Mouse (Mus musculus) MEL (cell line): ENCODE data around the gene Mark2. TPM values are rescaled to one million over a fixed set of nuclear protein-coding genes. Genes with fewer than 3 reads are reported as not detected.

Source experiments
- DNase-seq: peaks from one replicate; pipeline ENCODE4 v3.0.0; 2011; ENCODE audit warnings: low read depth, low spot score
- H3K27ac ChIP-seq: 2 replicates; pipeline ENCODE4 v1.5.1; 2012; ENCODE audit warnings: low read depth, mild to moderate bottlenecking, control low read depth, low read length, moderate library complexity; ENCODE audit not compliant: control insufficient read depth
- H3K27me3 ChIP-seq, 2 experiments: fragments of 150-350 bp in 1 of 2; sonication (generic) in 1 of 2; 2 replicates each; pipeline ENCODE4 v1.6.1; 2012; ENCODE audit warnings: low read length in 2 of 2, mild to moderate bottlenecking in 2 of 2, improper control_type of control experiment in 1 of 2, moderate library complexity in 1 of 2; ENCODE audit not compliant: insufficient read depth in 2 of 2, control insufficient read depth in 1 of 2
- H3K36me3 ChIP-seq, 2 experiments: 2 replicates each; pipeline ENCODE4 v1.6.1; 2012 to 2014; ENCODE audit warnings: low read length in 2 of 2, improper control_type of control experiment in 1 of 2, inconsistent platforms in 1 of 2, mild to moderate bottlenecking in 1 of 2; ENCODE audit not compliant: insufficient read depth in 2 of 2, control insufficient read depth in 1 of 2
- H3K4me1 ChIP-seq, 2 experiments: fragments of 150-350 bp in 1 of 2; sonication (generic) in 1 of 2; 2 replicates each; pipeline ENCODE4 v1.6.1; 2012; ENCODE audit warnings: low read length in 2 of 2, improper control_type of control experiment in 1 of 2, mild to moderate bottlenecking in 1 of 2; ENCODE audit not compliant: insufficient read depth in 2 of 2, control insufficient read depth in 1 of 2
- H3K4me3 ChIP-seq, 2 experiments: fragments of 150-350 bp in 1 of 2; sonication (generic) in 1 of 2; 2 replicates each; pipeline ENCODE4 v1.5.1; 2012; ENCODE audit warnings: low read depth in 2 of 2, low read length in 2 of 2, mild to moderate bottlenecking in 2 of 2, moderate library complexity in 2 of 2, control low read depth in 1 of 2, improper control_type of control experiment in 1 of 2; ENCODE audit not compliant: control insufficient read depth in 1 of 2, insufficient read depth in 1 of 2
- H3K79me2 ChIP-seq: 2 replicates; pipeline ENCODE4 v1.6.1; 2012; ENCODE audit warnings: mild to moderate bottlenecking, low read length, moderate library complexity; ENCODE audit not compliant: control insufficient read depth, poor library complexity, insufficient read depth
- H3K9ac ChIP-seq: 2 replicates; pipeline ENCODE4 v1.6.1; 2012; ENCODE audit warnings: low read depth, mild to moderate bottlenecking, control low read depth, low read length, moderate library complexity; ENCODE audit not compliant: control insufficient read depth, poor library complexity, severe bottlenecking
- H3K9me3 ChIP-seq: fragments of 150-350 bp; sonication (generic); replicated peaks from 2 replicates; pipeline ENCODE4 v1.6.1; 2012; ENCODE audit warnings: mild to moderate bottlenecking, low read length, improper control_type of control experiment, moderate library complexity; ENCODE audit not compliant: insufficient read depth
- CTCF ChIP-seq, 3 experiments: IDR thresholded peaks in 2 of 3; conservative IDR thresholded peaks in 1 of 3; 2 replicates each; pipeline ENCODE4 v1.5.1; 2011 to 2012; ENCODE audit warnings: low read length in 3 of 3, low read depth in 2 of 3, mild to moderate bottlenecking in 2 of 3, improper control_type of control experiment in 1 of 3, inconsistent platforms in 1 of 3, mixed read lengths in 1 of 3, moderate library complexity in 1 of 3; ENCODE audit not compliant: control insufficient read depth in 1 of 3, insufficient read depth in 1 of 3, poor library complexity in 1 of 3, severe bottlenecking in 1 of 3
- E2F4 ChIP-seq: IDR thresholded peaks from 2 replicates; pipeline ENCODE4 v1.6.1; 2011; ENCODE audit warnings: low read depth, low read length, improper control_type of control experiment, borderline replicate concordance
- ELF1 ChIP-seq: IDR thresholded peaks from 2 replicates; pipeline ENCODE4 v1.6.1; 2014; ENCODE audit warnings: low read depth, mild to moderate bottlenecking, inconsistent platforms, low read length, improper control_type of control experiment, moderate library complexity
- EP300 ChIP-seq, 2 experiments: IDR thresholded peaks; 2 replicates each; pipeline ENCODE4 v1.6.1; 2011; ENCODE audit warnings: improper control_type of control experiment in 2 of 2, low read length in 2 of 2, low read depth in 1 of 2, mild to moderate bottlenecking in 1 of 2
- GATA1 ChIP-seq: IDR thresholded peaks from 2 replicates; pipeline ENCODE4 v1.6.1; 2011; ENCODE audit warnings: low read depth, low read length, improper control_type of control experiment
- HCFC1 ChIP-seq: IDR thresholded peaks from 2 replicates; pipeline ENCODE4 v1.6.1; 2012; ENCODE audit warnings: low read depth, mild to moderate bottlenecking, inconsistent platforms, low read length, improper control_type of control experiment, moderate library complexity
- JUND ChIP-seq: IDR thresholded peaks from 2 replicates; pipeline ENCODE4 v1.6.1; 2011; ENCODE audit warnings: low read depth, mild to moderate bottlenecking, improper control_type of control experiment, low read length
- MAFK ChIP-seq: IDR thresholded peaks from 2 replicates; pipeline ENCODE4 v1.6.1; 2011; ENCODE audit warnings: low read depth, mild to moderate bottlenecking, low read length, improper control_type of control experiment, borderline replicate concordance
- MAZ ChIP-seq: IDR thresholded peaks from 2 replicates; pipeline ENCODE4 v1.6.1; 2012; ENCODE audit warnings: low read depth, mild to moderate bottlenecking, inconsistent platforms, low read length, improper control_type of control experiment
- MEF2A ChIP-seq: IDR thresholded peaks from 2 replicates; pipeline ENCODE4 v1.6.1; 2014; ENCODE audit warnings: low read depth, mild to moderate bottlenecking, inconsistent platforms, low read length, improper control_type of control experiment; ENCODE audit not compliant: poor library complexity, insufficient replicate concordance, severe bottlenecking; ENCODE audit errors: extremely low read depth
- MYC ChIP-seq: IDR thresholded peaks from 2 replicates; pipeline ENCODE4 v1.6.1; 2011; ENCODE audit warnings: low read depth, mild to moderate bottlenecking, low read length, improper control_type of control experiment, moderate library complexity
- POLR2A ChIP-seq, 2 experiments: IDR thresholded peaks; 2 replicates each; pipeline ENCODE4 v1.6.1; 2011 to 2012; ENCODE audit warnings: low read length in 2 of 2, mild to moderate bottlenecking in 2 of 2, control low read depth in 1 of 2, improper control_type of control experiment in 1 of 2, low read depth in 1 of 2, moderate library complexity in 1 of 2; ENCODE audit not compliant: control insufficient read depth in 1 of 2, insufficient read depth in 1 of 2, poor library complexity in 1 of 2
- POLR2AphosphoS5 ChIP-seq: IDR thresholded peaks from 2 replicates; pipeline ENCODE4 v1.6.1; 2012; ENCODE audit warnings: low read depth, borderline replicate concordance, mild to moderate bottlenecking, inconsistent platforms, low read length, moderate library complexity, mixed read lengths
- RCOR1 ChIP-seq: IDR thresholded peaks from 2 replicates; pipeline ENCODE4 v1.6.1; 2012; ENCODE audit warnings: low read depth, mild to moderate bottlenecking, inconsistent platforms, low read length, improper control_type of control experiment
- SIN3A ChIP-seq: IDR thresholded peaks from 2 replicates; pipeline ENCODE4 v1.6.1; 2012; ENCODE audit warnings: low read length, improper control_type of control experiment, inconsistent platforms
- SMC3 ChIP-seq: IDR thresholded peaks from 2 replicates; pipeline ENCODE4 v1.6.1; 2011; ENCODE audit warnings: low read depth, low read length, improper control_type of control experiment
- TAL1 ChIP-seq: IDR thresholded peaks from 2 replicates; pipeline ENCODE4 v1.6.1; 2012; ENCODE audit warnings: mild to moderate bottlenecking, inconsistent platforms, low read length, moderate library complexity, mixed read lengths
- TCF12 ChIP-seq: IDR thresholded peaks from 2 replicates; pipeline ENCODE4 v1.6.1; 2014; ENCODE audit warnings: low read depth, mild to moderate bottlenecking, inconsistent platforms, low read length, improper control_type of control experiment, moderate library complexity
- ZC3H11A ChIP-seq: IDR thresholded peaks from 2 replicates; pipeline ENCODE4 v1.6.1; 2012; ENCODE audit warnings: low read depth, mild to moderate bottlenecking, inconsistent platforms, low read length, improper control_type of control experiment
- ZKSCAN1 ChIP-seq: IDR thresholded peaks from 2 replicates; pipeline ENCODE4 v1.6.1; 2012; ENCODE audit warnings: low read depth, mild to moderate bottlenecking, inconsistent platforms, low read length, improper control_type of control experiment, moderate library complexity
- ZMIZ1 ChIP-seq: IDR thresholded peaks from 2 replicates; pipeline ENCODE4 v1.6.1; 2012; ENCODE audit warnings: low read depth, mild to moderate bottlenecking, inconsistent platforms, low read length, improper control_type of control experiment, moderate library complexity
- ZNF384 ChIP-seq: IDR thresholded peaks from 2 replicates; pipeline ENCODE4 v1.6.1; 2012; ENCODE audit warnings: low read depth, mild to moderate bottlenecking, inconsistent platforms, low read length, improper control_type of control experiment
- polyA plus RNA-seq, 2 experiments: library from polyadenylated mRNA; stranded (reverse) in 1 of 2; unstranded in 1 of 2; fragments of >175 nt in 1 of 2; fragments of >200 nt in 1 of 2; gene quantifications; 2 replicates each; pipeline versions ENCODE4 v1.2.1 to v1.2.4; 2012; ENCODE audit warnings: low replicate concordance in 2 of 2, low read depth in 1 of 2; ENCODE audit not compliant: insufficient read length in 2 of 2, insufficient read depth in 1 of 2, missing spikeins in 1 of 2
- total RNA-seq: library from RNA; depleted of rRNA; stranded (reverse); fragments of 300-350 nt; gene quantifications from 2 replicates; pipeline ENCODE4 v1.2.3, GENCODE M21; 2012

The Mark2 gene
- total and polyA plus RNA-seq, 3 experiments = 36.1 to 72.4 TPM; not detected in 1

DNA sequence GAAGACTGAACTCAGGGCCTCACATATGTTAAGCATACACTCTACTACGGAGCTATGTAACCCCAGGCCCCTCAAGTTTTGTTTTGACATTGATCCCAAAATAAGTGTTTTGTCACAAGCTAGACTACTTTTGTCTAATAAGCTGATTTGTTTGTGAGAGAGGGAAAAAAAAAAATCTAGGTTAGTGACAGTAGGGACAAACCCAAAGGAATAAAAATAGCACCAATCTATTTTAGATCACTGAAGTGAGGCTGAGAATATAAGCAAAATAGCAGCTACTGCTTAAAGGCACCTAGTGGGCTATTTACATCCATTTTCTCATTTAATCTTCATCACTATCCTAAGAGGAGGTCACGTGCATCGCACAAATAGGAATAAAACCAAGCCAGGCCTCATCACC is 102.1 kb downstream of the Mark2 start:
- no peaks in the 10 kb centered on the region for H3K9me3 ChIP-seq
- peak overlapping the region; percentile 93 to 96 for H3K4me3 ChIP-seq
- no peak overlapping the region for H3K27ac ChIP-seq
- peak overlapping the region; percentile 100 for H3K9ac ChIP-seq
- peaks cover 41% of the 10 kb centered on the region for H3K79me2 ChIP-seq
- H3K36me3 ChIP-seq = peaks cover 0 to 20% of the 10 kb centered on the region in 2 experiments; a peak in 3 of 4 replicates
- no peak for DNase-seq
- H3K4me1 ChIP-seq = peaks cover 0 to 10% of the 10 kb centered on the region in 2 experiments; a peak in 2 of 4 replicates
- H3K27me3 ChIP-seq = no peaks in the 10 kb centered on the region; a peak in 2 of 4 replicates
- TF ChIP-seq E2F4 (no peak), SMC3 (no peak), ZNF384 (no peak), ZMIZ1 (no peak), POLR2A (IDR thresholded peaks at IDR 0.05; ENCODE audit: control insufficient read depth in 1 of 2, insufficient read depth in 1 of 2, low read depth in 1 of 2, low read length in 2 of 2, poor library complexity in 1 of 2) (no peak), MEF2A (no peak), GATA1 (no peak), TCF12 (no peak), MAZ (no peak), ELF1 (no peak), POLR2AphosphoS5 (no peak), HCFC1 (no peak), RCOR1 (no peak), MYC (no peak), EP300 (IDR thresholded peaks at IDR 0.05; ENCODE audit: low read depth in 1 of 2, low read length in 2 of 2) (no peak), TAL1 (no peak)

DNA sequence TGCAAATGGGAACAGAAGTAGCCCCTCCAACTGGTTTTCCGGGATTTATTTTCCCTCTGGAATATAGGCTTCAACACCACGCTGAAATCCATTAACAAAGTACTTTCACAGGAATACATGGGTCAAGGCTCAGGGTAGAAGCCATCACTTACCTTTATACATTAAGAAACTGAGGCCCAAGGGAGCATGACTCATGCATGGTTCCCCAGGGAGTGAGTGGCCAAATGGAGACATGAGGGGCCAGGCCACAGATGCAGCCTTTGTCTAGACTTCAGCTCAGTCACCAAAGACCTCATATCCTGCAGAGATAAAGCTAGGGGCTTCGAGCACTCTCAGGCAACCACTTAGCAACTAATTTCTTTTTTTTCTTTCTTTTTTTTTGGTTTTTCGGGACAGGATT is 104.9 kb downstream of the Mark2 start:
- Histone ChIP-seq H3K9me3 (no peaks in the 10 kb centered on the region), H3K27me3 (no peaks in the 10 kb centered on the region), H3K36me3 (peaks cover 6 to 20% of the 10 kb centered on the region in 2 experiments), H3K4me3 (no peak overlapping the region), H3K27ac (no peak overlapping the region), H3K79me2 (peaks cover 43% of the 10 kb centered on the region), H3K4me1 (peaks cover 0 to 10% of the 10 kb centered on the region in 2 experiments; a peak in 2 of 4 replicates)
- no peak for DNase-seq
- TF ChIP-seq ZKSCAN1 (no peak), CTCF (IDR thresholded peaks at IDR 0.05 in 2 of 3, conservative IDR thresholded peaks at IDR 0.05 in 1 of 3; ENCODE audit: control insufficient read depth in 1 of 3, insufficient read depth in 1 of 3, low read depth in 2 of 3, low read length in 3 of 3, poor library complexity in 1 of 3, severe bottlenecking in 1 of 3) (no peak), POLR2A (IDR thresholded peaks at IDR 0.05; ENCODE audit: control insufficient read depth in 1 of 2, insufficient read depth in 1 of 2, low read depth in 1 of 2, low read length in 2 of 2, poor library complexity in 1 of 2) (no peak), MAFK (no peak), SIN3A (no peak), EP300 (IDR thresholded peaks at IDR 0.05; ENCODE audit: low read depth in 1 of 2, low read length in 2 of 2) (no peak), ZC3H11A (no peak), JUND (no peak), MEF2A (no peak)
- TF ChIP-seq, all 39 proteins: peak for 0
- H3K9ac ChIP-seq = no peak overlapping the region
